Mouse (Mus musculus) lung, adult 2 months (tissue): ENCODE data around the gene Scarf1.

Experiments used
- CTCF ChIP-seq: fragments of 200-500 bp; IDR thresholded peaks from 2 replicates; pipeline ENCODE4 v1.5.1; 2011; ENCODE audit warnings: mild to moderate bottlenecking, low read length, control low read depth; ENCODE audit not compliant: insufficient read depth
- POLR2A ChIP-seq: fragments of 200-500 bp; IDR thresholded peaks from 2 replicates; pipeline ENCODE4 v1.6.1; 2011; ENCODE audit warnings: low read depth, mild to moderate bottlenecking, control low read depth, low read length, borderline replicate concordance; ENCODE audit errors: extremely low read depth

DNA sequence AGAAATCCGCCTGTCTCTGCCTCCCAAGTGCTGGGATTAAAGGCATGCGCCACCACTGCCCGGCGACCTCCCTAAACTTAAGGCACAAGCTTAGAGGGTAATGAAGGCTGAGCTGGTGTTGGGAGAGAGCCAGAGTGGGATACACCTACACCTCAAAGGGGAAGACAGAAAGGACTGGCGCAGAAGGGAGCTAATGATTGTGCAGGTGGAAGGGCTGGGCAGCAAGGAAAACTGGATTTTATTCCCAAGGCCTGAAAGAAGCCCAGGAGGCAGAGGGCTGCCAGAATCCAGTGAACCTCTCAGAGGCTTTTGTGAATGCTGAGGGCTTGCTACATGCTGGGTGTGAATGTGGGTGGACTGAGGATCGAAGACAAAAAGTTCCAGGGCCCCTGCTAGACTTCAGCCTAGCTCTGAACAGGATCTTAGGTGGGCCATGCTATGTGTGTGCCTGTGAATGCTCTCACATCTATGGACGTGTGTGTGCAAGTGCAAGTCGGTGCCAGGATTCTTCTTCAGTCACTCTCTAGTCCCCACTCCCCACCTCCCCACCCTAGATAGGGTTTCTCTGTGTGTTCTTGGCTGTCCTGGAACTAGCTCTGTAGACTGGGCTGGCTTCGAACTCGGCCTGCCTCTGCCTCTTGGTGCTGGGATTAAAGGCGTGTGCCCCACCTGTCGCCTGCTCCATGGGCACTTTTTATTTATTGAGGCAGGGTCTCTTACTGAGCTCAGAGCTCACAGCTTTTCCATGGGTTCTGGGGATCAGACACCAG, 23.1 kb downstream of the Scarf1 start:
- no peak for TF ChIP-seq CTCF
- no peak for TF ChIP-seq POLR2A
